Mouse (Mus musculus): ENCODE results near the gene Tbc1d4.

- no peak for TF ChIP-seq CTCF (IDR thresholded peaks at IDR 0.05; ENCODE audit: low read depth, low read length)
- no peak for TF ChIP-seq POLR2A (IDR thresholded peaks at IDR 0.05; ENCODE audit: borderline replicate concordance, low read depth, low read length)
These were observed 180.0 kb downstream of the Tbc1d4 start for GRCm38 (mm10) chr14:101428805-101429516.

Measured in bone marrow macrophage, adult 2 months (primary cell).